Mouse (Mus musculus) midbrain, postnatal 0 days (tissue): ENCODE measurements around the gene Ccr1. TPM values are rescaled to one million over a fixed set of nuclear protein-coding genes. Genes with fewer than 3 reads are reported as not detected.

ENCODE experiments used
- ATAC-seq: fragments of 200-750 bp; cut with Nextera tagmentation; 2 replicates; pipeline ENCODE4 v1.8.0; 2017; ENCODE audit warnings: moderate number of reproducible peaks, mild to moderate bottlenecking, moderate TSS enrichment, moderate library complexity; ENCODE audit not compliant: low FRiP score
- DNase-seq: peaks from one replicate; pipeline ENCODE4 v3.0.0-alpha.2; 2015; ENCODE audit warnings: low spot score
- H3K27ac ChIP-seq: fragments of 300-500 bp; sonication (generic); 2 replicates; pipeline ENCODE4 v1.5.1; 2014; ENCODE audit warnings: low read depth, mild to moderate bottlenecking, low read length, mixed read lengths
- H3K27me3 ChIP-seq: fragments of 300-500 bp; sonication (generic); 2 replicates; pipeline ENCODE4 v1.6.1; 2014; ENCODE audit warnings: low read length, control low read depth, mixed read lengths; ENCODE audit not compliant: insufficient read depth
- H3K36me3 ChIP-seq: fragments of 300-500 bp; sonication (generic); 2 replicates; pipeline ENCODE4 v1.6.1; 2014; ENCODE audit warnings: low read length, control low read depth, mixed read lengths; ENCODE audit not compliant: insufficient read depth
- H3K4me1 ChIP-seq: fragments of 300-500 bp; sonication (generic); 2 replicates; pipeline ENCODE4 v1.6.1; 2014; ENCODE audit warnings: mild to moderate bottlenecking, control low read depth, antibody characterized with exemption, low read length, mixed read lengths; ENCODE audit not compliant: insufficient read depth
- H3K4me2 ChIP-seq: fragments of 300-500 bp; sonication (generic); 2 replicates; pipeline ENCODE4 v1.6.1; 2014; ENCODE audit warnings: low read depth, mild to moderate bottlenecking, low read length, mixed read lengths; ENCODE audit not compliant: poor library complexity, severe bottlenecking
- H3K4me3 ChIP-seq: fragments of 300-500 bp; sonication (generic); 2 replicates; pipeline ENCODE4 v1.5.1; 2014; ENCODE audit warnings: low read depth, mild to moderate bottlenecking, low read length, moderate library complexity
- H3K9ac ChIP-seq: fragments of 300-500 bp; sonication (generic); replicated peaks from 2 replicates; pipeline ENCODE4 v1.6.1; 2014; ENCODE audit warnings: mild to moderate bottlenecking, low read length, moderate library complexity, mixed read lengths; ENCODE audit not compliant: poor library complexity, severe bottlenecking
- H3K9me3 ChIP-seq: fragments of 300-500 bp; sonication (generic); 2 replicates; pipeline ENCODE4 v1.6.1; 2016; ENCODE audit warnings: low read length, control low read depth
- CTCF ChIP-seq: IDR thresholded peaks from 2 replicates; pipeline ENCODE4 v1.5.1; 2016; ENCODE audit warnings: antibody characterized with exemption, mild to moderate bottlenecking
- WGBS: fragments of 180-500 bp; shearing (Covaris S2); extraction: QIAGEN DNeasy Blood & Tissue Kit; methylation state at CpG from one replicate; pipeline ENCODE4 v1.1.7; 2014; 5-methylcytosine and 5-hydroxymethylcytosine counted together
- polyA plus RNA-seq: library from polyadenylated mRNA; unstranded; fragments of >200 nt; fragmentation: Nextera tagmentation; extraction: Ambion mirVana; gene quantifications from 2 replicates; pipeline ENCODE4 v1.2.1, GENCODE M21; 2015
- total RNA-seq: library from RNA; depleted of rRNA; stranded (reverse); fragments of >200 nt; gene quantifications from 2 replicates; pipeline ENCODE4 v1.2.3, GENCODE M21; 2014

The Ccr1 gene
- total and polyA plus RNA-seq, 2 experiments from 2014 or later: 0.49 to 0.68 TPM

GRCm38 (mm10) chr9:123997719-123998118 lies 29.2 kb upstream of the Ccr1 start:
- Histone ChIP-seq H3K4me3 (no peak overlapping the region), H3K9me3 (no peaks in the 10 kb centered on the region), H3K27ac (no peak overlapping the region), H3K36me3 (no peaks in the 10 kb centered on the region), H3K4me2 (no peak overlapping the region), H3K27me3 (no peaks in the 10 kb centered on the region), H3K9ac (no peak overlapping the region), H3K4me1 (no peaks in the 10 kb centered on the region)
- ATAC-seq (no peak), DNase-seq (no peak)
- no peak for TF ChIP-seq CTCF
- WGBS: 85% methylated on average over 3 of the region's 3 CpGs

- WGBS: 56% methylated on average over 1 of the region's 1 CpGs
- Histone ChIP-seq H3K27ac (no peak overlapping the region), H3K9me3 (no peaks in the 10 kb centered on the region)
Observed at GRCm38 (mm10) chr9:123991312-123991906, 22.9 kb upstream of the Ccr1 start.

GRCm38 (mm10) chr9:123989671-123990070 lies 21.2 kb upstream of the Ccr1 start:
- Histone ChIP-seq H3K4me3 (no peak overlapping the region), H3K9ac (no peak overlapping the region), H3K36me3 (no peaks in the 10 kb centered on the region), H3K9me3 (no peaks in the 10 kb centered on the region), H3K27me3 (no peaks in the 10 kb centered on the region), H3K27ac (no peak overlapping the region), H3K4me2 (no peak overlapping the region), H3K4me1 (no peaks in the 10 kb centered on the region)
- WGBS: 78% methylated on average over 3 of the region's 3 CpGs
- DNase-seq: no peak
- no peak for TF ChIP-seq CTCF
- no peak for ATAC-seq

More at GRCm38 (mm10) chr9:123991312-123991906, 22.9 kb upstream of the Ccr1 start:
- DNase-seq (no peak), ATAC-seq (no peak)
- Histone ChIP-seq H3K9ac (no peak overlapping the region), H3K4me2 (no peak overlapping the region), H3K36me3 (no peaks in the 10 kb centered on the region), H3K27me3 (no peaks in the 10 kb centered on the region), H3K4me3 (no peak overlapping the region), H3K4me1 (no peaks in the 10 kb centered on the region)
- no peak for TF ChIP-seq CTCF

DNA sequence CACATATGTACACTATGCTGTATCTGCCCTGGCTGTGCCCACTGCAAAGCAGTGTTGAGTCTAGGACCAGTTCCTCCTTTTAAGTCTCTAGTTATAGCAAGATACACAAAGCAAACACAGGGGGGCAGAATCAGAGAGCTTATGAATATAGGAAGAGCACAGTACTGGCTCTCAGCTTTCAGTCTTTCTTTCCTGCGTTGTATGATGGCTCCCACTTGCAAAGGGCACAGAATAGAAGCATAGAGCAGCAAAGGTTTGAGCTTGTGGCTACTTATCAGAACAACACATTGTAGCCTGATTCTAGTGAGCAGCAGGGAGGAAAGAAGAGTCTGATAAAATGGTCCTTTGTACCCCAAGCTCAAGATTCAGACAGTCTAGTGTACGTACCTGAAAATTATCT lies 17.7 kb upstream of the Ccr1 start:
- H3K27me3 ChIP-seq: no peaks in the 10 kb centered on the region
- no peaks in the 10 kb centered on the region for H3K4me1 ChIP-seq
- TF ChIP-seq CTCF: no peak
- no peaks in the 10 kb centered on the region for H3K36me3 ChIP-seq
- H3K9me3 ChIP-seq: no peaks in the 10 kb centered on the region
- peak; percentile 2 for DNase-seq
- no peak overlapping the region for H3K9ac ChIP-seq
- WGBS: 87% methylated on average over 2 of the region's 2 CpGs
- ATAC-seq: no peak
- no peak overlapping the region for H3K4me2 ChIP-seq
- H3K4me3 ChIP-seq: no peak overlapping the region
- no peak overlapping the region for H3K27ac ChIP-seq

GRCm38 (mm10) chr9:123984943-123985342 lies 16.5 kb upstream of the Ccr1 start:
- ATAC-seq: no peak
- no peaks in the 10 kb centered on the region for H3K27me3 ChIP-seq
- no peak for TF ChIP-seq CTCF

GRCm38 (mm10) chr9:123982720-123983119 lies 14.2 kb upstream of the Ccr1 start:
- Histone ChIP-seq H3K4me1 (no peaks in the 10 kb centered on the region), H3K27ac (no peak overlapping the region), H3K9me3 (no peaks in the 10 kb centered on the region), H3K4me3 (no peak overlapping the region), H3K27me3 (no peaks in the 10 kb centered on the region), H3K4me2 (no peak overlapping the region), H3K9ac (no peak overlapping the region), H3K36me3 (no peaks in the 10 kb centered on the region)
- ATAC-seq (no peak), DNase-seq (no peak)
- TF ChIP-seq CTCF: no peak
- 93% methylated on average over 1 of the region's 1 CpGs for WGBS

More at GRCm38 (mm10) chr9:123984943-123985342, 16.5 kb upstream of the Ccr1 start:
- H3K36me3 ChIP-seq: no peaks in the 10 kb centered on the region
- DNase-seq: no peak
- no peaks in the 10 kb centered on the region for H3K4me1 ChIP-seq
- no peak overlapping the region for H3K27ac ChIP-seq
- no peak overlapping the region for H3K9ac ChIP-seq
- no peak overlapping the region for H3K4me3 ChIP-seq
- no peak overlapping the region for H3K4me2 ChIP-seq
- H3K9me3 ChIP-seq: no peaks in the 10 kb centered on the region
